Mouse (Mus musculus) stomach, postnatal 0 days (tissue): Measurements from ENCODE around the gene Slit3. TPM values are rescaled to one million over a fixed set of nuclear protein-coding genes. Genes with fewer than 3 reads are reported as not detected.

Experiments used
- ATAC-seq: fragments of 200-750 bp; cut with Nextera tagmentation; 2 replicates; pipeline ENCODE4 v1.8.0; 2017; ENCODE audit not compliant: low FRiP score, low TSS enrichment
- DNase-seq: peaks from one replicate; pipeline ENCODE4 v3.0.0-alpha.2; 2016; ENCODE audit warnings: low spot score
- H3K27ac ChIP-seq: fragments of 300-500 bp; sonication (generic); replicated peaks from 2 replicates; pipeline ENCODE4 v1.5.1; 2014; ENCODE audit warnings: mild to moderate bottlenecking, control low read depth
- H3K27me3 ChIP-seq: fragments of 300-500 bp; sonication (generic); 2 replicates; pipeline ENCODE4 v1.6.1; 2014; ENCODE audit warnings: low read length; ENCODE audit not compliant: control insufficient read depth, insufficient read depth
- H3K36me3 ChIP-seq: fragments of 300-500 bp; sonication (generic); 2 replicates; pipeline ENCODE4 v1.6.1; 2014; ENCODE audit warnings: low read length, mixed read lengths; ENCODE audit not compliant: control insufficient read depth, insufficient read depth
- H3K4me1 ChIP-seq: fragments of 300-500 bp; sonication (generic); replicated peaks from 2 replicates; pipeline ENCODE4 v1.6.1; 2014; ENCODE audit warnings: antibody characterized with exemption; ENCODE audit not compliant: control insufficient read depth, insufficient read depth
- H3K4me2 ChIP-seq: fragments of 300-500 bp; sonication (generic); replicated peaks from 2 replicates; pipeline ENCODE4 v1.6.1; 2014; ENCODE audit warnings: low read depth, mild to moderate bottlenecking, control low read depth, moderate library complexity
- H3K4me3 ChIP-seq: fragments of 300-500 bp; sonication (generic); 2 replicates; pipeline ENCODE4 v1.5.1; 2014; ENCODE audit warnings: low read depth, low read length, control low read depth
- H3K9ac ChIP-seq: fragments of 300-500 bp; sonication (generic); 2 replicates; pipeline ENCODE4 v1.6.1; 2014; ENCODE audit warnings: mild to moderate bottlenecking, low read length, control low read depth, mixed read lengths
- H3K9me3 ChIP-seq: fragments of 300-500 bp; sonication (generic); 2 replicates; pipeline ENCODE4 v1.6.1; 2016; ENCODE audit warnings: low read length; ENCODE audit not compliant: control insufficient read depth
- CTCF ChIP-seq: IDR thresholded peaks from 2 replicates; pipeline ENCODE4 v1.5.1; 2016; ENCODE audit warnings: antibody characterized with exemption, low read depth, mild to moderate bottlenecking, moderate library complexity
- EP300 ChIP-seq: optimal IDR thresholded peaks from 2 replicates; pipeline ENCODE3; 2016; ENCODE audit warnings: antibody characterized with exemption
- WGBS: fragments of 180-500 bp; shearing (Covaris S2); extraction: QIAGEN DNeasy Blood & Tissue Kit; methylation state at CpG from one replicate; pipeline ENCODE4 v1.1.7; 2014; 5-methylcytosine and 5-hydroxymethylcytosine counted together
- polyA plus RNA-seq: library from polyadenylated mRNA; unstranded; fragments of >200 nt; fragmentation: Nextera tagmentation; extraction: Ambion mirVana; gene quantifications from 2 replicates; pipeline ENCODE4 v1.2.1, GENCODE M21; 2015

Slit3 gene
- polyA plus RNA-seq, 1 experiment from 2014 or later = 8.1 TPM

DNA sequence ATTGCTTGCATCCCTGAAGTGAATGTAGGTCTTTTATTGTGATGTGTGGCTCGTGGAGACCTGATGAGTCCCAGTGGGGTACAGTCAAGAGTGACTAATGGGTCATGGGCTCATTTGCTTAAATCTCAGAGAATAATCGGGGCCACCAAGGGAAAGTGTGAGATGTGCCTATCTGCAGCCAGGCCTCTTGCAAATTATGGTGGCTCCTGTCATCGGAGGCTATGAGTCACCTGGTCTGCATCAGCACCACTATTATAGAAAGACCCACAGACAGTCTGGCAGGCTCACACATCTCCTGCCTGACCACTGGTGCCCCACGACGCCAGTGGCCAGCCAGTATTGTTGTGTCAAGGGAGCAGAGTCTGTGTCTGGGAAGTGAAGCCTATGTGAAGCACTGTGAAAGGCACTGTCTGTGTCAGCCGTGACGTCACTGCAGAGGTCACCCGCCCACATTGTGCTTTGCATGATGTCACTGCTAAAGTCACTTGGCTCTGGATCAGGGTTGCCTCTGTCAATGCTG, 171.3 kb downstream of the Slit3 start:
- DNase-seq = no peak
- no peak overlapping the region for H3K4me2 ChIP-seq
- no peaks in the 10 kb centered on the region for H3K36me3 ChIP-seq
- no peak overlapping the region for H3K9ac ChIP-seq
- H3K4me1 ChIP-seq = no peaks in the 10 kb centered on the region; the same call in none of the 2 replicates
- no peak overlapping the region for H3K4me3 ChIP-seq
- no peak overlapping the region for H3K27ac ChIP-seq
- no peaks in the 10 kb centered on the region for H3K27me3 ChIP-seq
- ATAC-seq = no peak
- WGBS = 83% methylated on average over 8 of the region's 8 CpGs
- no peaks in the 10 kb centered on the region for H3K9me3 ChIP-seq
- no peak for TF ChIP-seq EP300
- no peak for TF ChIP-seq CTCF

DNA sequence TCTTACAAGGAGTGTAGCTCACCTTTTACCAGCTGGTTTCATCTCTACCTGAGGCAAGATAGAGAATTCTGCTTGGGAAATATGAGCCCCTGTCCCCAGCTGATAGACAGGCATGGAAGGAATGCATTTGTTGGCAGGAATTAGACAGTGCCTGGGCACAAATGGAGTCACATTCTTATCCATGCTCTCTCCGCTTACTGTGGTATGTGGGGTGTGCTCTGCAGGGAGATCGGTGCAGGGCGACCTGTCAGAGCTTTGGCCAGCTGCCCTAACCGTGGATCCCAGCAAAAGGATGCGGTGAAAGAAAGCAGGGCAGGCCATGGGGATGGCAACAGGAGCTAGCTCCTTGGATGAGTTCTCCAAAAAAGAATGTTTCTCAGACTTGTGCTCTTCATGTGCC, 172.2 kb downstream of the Slit3 start:
- no peak for TF ChIP-seq CTCF
- no peak for TF ChIP-seq EP300
- Histone ChIP-seq H3K9me3 (no peaks in the 10 kb centered on the region), H3K27ac (no peak overlapping the region), H3K4me2 (no peak overlapping the region), H3K4me1 (no peaks in the 10 kb centered on the region; the same call in none of the 2 replicates), H3K36me3 (no peaks in the 10 kb centered on the region), H3K27me3 (no peaks in the 10 kb centered on the region), H3K9ac (no peak overlapping the region), H3K4me3 (no peak overlapping the region)
- DNase-seq = no peak
- ATAC-seq = no peak
- 59% methylated on average over 5 of the region's 5 CpGs for WGBS

GRCm38 (mm10) chr11:35294670-35295069, 173.6 kb downstream of the Slit3 start:
- H3K4me2 ChIP-seq = no peak overlapping the region
- H3K9me3 ChIP-seq = no peaks in the 10 kb centered on the region
- WGBS = 50% methylated on average over 7 of the region's 7 CpGs
- H3K27me3 ChIP-seq = no peaks in the 10 kb centered on the region
- H3K4me1 ChIP-seq = no peaks in the 10 kb centered on the region; the same call in none of the 2 replicates
- H3K36me3 ChIP-seq = no peaks in the 10 kb centered on the region
- H3K27ac ChIP-seq = no peak overlapping the region
- TF ChIP-seq CTCF (no peak), EP300 (no peak)
- no peak for ATAC-seq
- no peak for DNase-seq
- no peak overlapping the region for H3K9ac ChIP-seq
- no peak overlapping the region for H3K4me3 ChIP-seq

- Histone ChIP-seq H3K4me3 (no peak overlapping the region), H3K36me3 (no peaks in the 10 kb centered on the region), H3K27ac (no peak overlapping the region), H3K27me3 (no peaks in the 10 kb centered on the region), H3K4me1 (no peaks in the 10 kb centered on the region; the same call in none of the 2 replicates), H3K4me2 (no peak overlapping the region), H3K9me3 (no peaks in the 10 kb centered on the region), H3K9ac (no peak overlapping the region)
- TF ChIP-seq EP300 (no peak), CTCF (no peak)
- ATAC-seq (no peak), DNase-seq (no peak)
- 47% methylated on average over 3 of the region's 3 CpGs for WGBS
Observed at GRCm38 (mm10) chr11:35295162-35295799, 174.3 kb downstream of the Slit3 start.

GRCm38 (mm10) chr11:35296803-35297202, 175.8 kb downstream of the Slit3 start:
- Histone ChIP-seq H3K36me3 (no peaks in the 10 kb centered on the region), H3K4me3 (no peak overlapping the region), H3K9ac (no peak overlapping the region), H3K27ac (no peak overlapping the region), H3K4me2 (no peak overlapping the region), H3K9me3 (no peaks in the 10 kb centered on the region), H3K4me1 (no peaks in the 10 kb centered on the region; the same call in none of the 2 replicates), H3K27me3 (no peaks in the 10 kb centered on the region)
- DNase-seq (no peak), ATAC-seq (no peak)
- WGBS = 91% methylated on average over 5 of the region's 5 CpGs
- TF ChIP-seq CTCF = no peak
- TF ChIP-seq EP300 = no peak

DNA sequence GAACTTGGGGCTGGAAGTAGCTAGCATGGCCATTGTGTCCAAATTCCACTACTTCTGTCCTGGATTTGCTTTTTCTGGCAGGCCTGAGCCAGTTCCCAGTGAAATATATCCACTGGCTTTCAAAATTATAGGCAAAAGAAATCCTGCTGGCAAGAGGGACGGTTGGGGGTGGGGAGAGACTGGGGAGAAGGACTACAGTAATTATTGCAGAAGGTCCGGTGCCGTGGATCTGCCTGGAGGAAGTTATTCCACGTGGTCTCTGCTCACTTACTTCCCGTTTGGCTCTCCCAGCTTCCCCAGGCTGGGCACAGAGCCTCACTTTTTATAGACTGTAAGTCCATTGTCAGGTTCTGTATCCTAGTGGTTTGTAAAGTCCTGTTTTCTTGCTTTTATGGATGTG, 176.3 kb downstream of the Slit3 start:
- H3K4me2 ChIP-seq = no peak overlapping the region
- H3K27ac ChIP-seq = no peak overlapping the region
- H3K9ac ChIP-seq = no peak overlapping the region
- peak; percentile 21 for DNase-seq
- H3K9me3 ChIP-seq = no peaks in the 10 kb centered on the region
- no peak for TF ChIP-seq CTCF
- TF ChIP-seq EP300 = no peak
- no peak overlapping the region for H3K4me3 ChIP-seq
- WGBS = 42% methylated on average over 5 of the region's 5 CpGs
- H3K27me3 ChIP-seq = no peaks in the 10 kb centered on the region
- ATAC-seq = no peak
- H3K36me3 ChIP-seq = no peaks in the 10 kb centered on the region
- H3K4me1 ChIP-seq = no peaks in the 10 kb centered on the region; the same call in none of the 2 replicates
